9 mouse cellular contexts compared by ENCODE assay signal in genomic region chr3:96051839-96052238, GRCm38 (mm10). TPM values are rescaled to one million over a fixed set of nuclear protein-coding genes. Genes with fewer than 3 reads are reported as not detected.
DNase-seq lines count a peak whose midpoint lies in the region; ATAC-seq and TF ChIP-seq lines count a peak whose summit lies in the region.
"Had no signal": no experiment of that assay in that cellular context is flagged by ENCODE, and none has a peak within 500 bp of the region (broad histone marks: within the 10 kb centered on the region; RNA-seq: fewer than 3 reads in every experiment).

No protein-coding gene starts in this region.

- peak; percentile 75 for ATAC-seq in megakaryocyte, adult 5-6 weeks (ENCODE audit: poor library complexity, severe bottlenecking)

- no peak overlapping the region for H3K27ac ChIP-seq in layer of hippocampus, adult 2 months
- H3K27ac ChIP-seq in ES-E14 (ENCODE audit: insufficient read depth, low read depth, low read length, poor library complexity, severe bottlenecking) = no peak overlapping the region

- no peaks in the 10 kb centered on the region for H3K36me3 ChIP-seq in ES-E14 (ENCODE audit: control insufficient read depth, insufficient read depth, low read length, poor library complexity, severe bottlenecking)

- H3K4me1 ChIP-seq in ES-E14 (ENCODE audit: control insufficient read depth in 2 of 2, insufficient read depth in 2 of 2, low read length in 2 of 2, poor library complexity in 1 of 2) = peaks cover 0 to 2% of the 10 kb centered on the region in 2 experiments; a peak in 1 of 4 replicates

- H3K4me3 ChIP-seq in layer of hippocampus, adult 2 months = no peak overlapping the region
- no peak overlapping the region for H3K4me3 ChIP-seq in ES-E14 (ENCODE audit: insufficient read depth in 1 of 2, low read depth in 1 of 2, low read length in 2 of 2, poor library complexity in 1 of 2, severe bottlenecking in 1 of 2)
- H3K4me3 ChIP-seq: megakaryocyte, embryonic 14.5 days had no signal

- H3K9ac ChIP-seq in ES-E14 (ENCODE audit: insufficient read depth, low read depth, low read length, poor library complexity, severe bottlenecking) = no peak overlapping the region

- DNase-seq in layer of hippocampus, adult 2 months (ENCODE audit: low spot score in 2 of 2) = peak; percentile 20 to 45
- DNase-seq in layer of hippocampus, postnatal 36 days = no peak
- DNase-seq in ES-E14 (ENCODE audit: low read depth, low spot score) = no peak
- peak; percentile 10 for DNase-seq in brain, embryonic 18.5 days (ENCODE audit: low read depth, low spot score)
- peak; percentile 50 for DNase-seq in forelimb bud, embryonic 11.5 days (ENCODE audit: low read depth, low spot score)
- DNase-seq in spleen, postnatal 4 days (ENCODE audit: low spot score in 2 of 2) = no peak
- DNase-seq in right cerebral cortex, postnatal 10 days (ENCODE audit: low spot score in 2 of 2) = no peak

- TF ChIP-seq CTCF in layer of hippocampus, adult 2 months (conservative IDR thresholded peaks at IDR 0.05) = peak; percentile 95

- in situ Hi-C loops in ES-E14 (cut with MboI; ENCODE audit: low sequenced_read_pairs in 2 of 2, unreplicated experiment in 2 of 2) = loop anchor here (5.0 to 10.0 kb wide), 2 partner anchors 80 to 177 kb away; partner anchors contain the start of gene Mrps21 (in 1 of the 2)

- no peaks in the 10 kb centered on the region for H3K9me3 ChIP-seq in ES-E14 (ENCODE audit: control insufficient read depth, insufficient read depth, low read depth, low read length)
- H3K9me3 ChIP-seq: megakaryocyte, embryonic 14.5 days had no signal

TF ChIP-seq in ES-E14, 5 proteins besides CTCF, POLR2A, EP300 and RAD21:
- no peak for TF ChIP-seq ZNF384 (IDR thresholded peaks at IDR 0.05; ENCODE audit: low read depth, low read length)
- TF ChIP-seq HCFC1 (IDR thresholded peaks at IDR 0.05; ENCODE audit: borderline replicate concordance, insufficient read depth, low read length) = 0 out of 2 replicates have a peak, but pooled peaks have one; percentile 22
- peak; percentile 61; the same call in 1 of the 2 replicates for TF ChIP-seq ZC3H11A (IDR thresholded peaks at IDR 0.05; ENCODE audit: borderline replicate concordance, low read depth, low read length)
TF ChIP-seq in ES-E14: peak in this region for 2.

RNA-seq across cellular contexts. Expression of gene Vps45, which starts 6.4 kb away (rescaled TPM):
- total RNA-seq in layer of hippocampus, adult 2 months (2021) = 10 to 100 TPM; 45.5 to 48.3 TPM
- total RNA-seq in layer of hippocampus, postnatal 36 days (2021) = 10 to 100 TPM; 40.8 to 46.3 TPM
- total RNA-seq in ES-E14 (2012; rRNA removed) = 9.9 and 11.9 TPM in 2 replicates
- total RNA-seq in megakaryocyte, adult 5-6 weeks (2015) = 23.8 and 31.2 TPM in 2 replicates
- 9.5 and 11.6 TPM in 2 replicates for total RNA-seq in megakaryocyte, adult 5-6 weeks (2017)

RNA-seq across cellular contexts. Expression of gene Otud7b, which starts 52.5 kb away (rescaled TPM):
- 10 to 100 TPM; 30.1 to 33.4 TPM for total RNA-seq in layer of hippocampus, adult 2 months (2021)
- 10 to 100 TPM; 31.0 to 32.6 TPM for total RNA-seq in layer of hippocampus, postnatal 36 days (2021)
- total RNA-seq in ES-E14 (2012; rRNA removed) = 17.6 and 23.2 TPM in 2 replicates
- 1.2 and 1.3 TPM in 2 replicates for total RNA-seq in megakaryocyte, adult 5-6 weeks (2015)
- total RNA-seq in megakaryocyte, adult 5-6 weeks (2017) = 3.1 and 4.8 TPM in 2 replicates

RNA-seq across cellular contexts. Expression of gene Plekho1, which starts 56.0 kb away (rescaled TPM):
- total RNA-seq in layer of hippocampus, adult 2 months (2021) = 10 to 100 TPM; 39.3 to 44.1 TPM
- 10 to 100 TPM; 37.3 to 41.0 TPM for total RNA-seq in layer of hippocampus, postnatal 36 days (2021)
- total RNA-seq in ES-E14 (2012; rRNA removed) = 12.0 and 19.6 TPM in 2 replicates
- 116 and 124 TPM in 2 replicates for total RNA-seq in megakaryocyte, adult 5-6 weeks (2015)
- 104 and 119 TPM in 2 replicates for total RNA-seq in megakaryocyte, adult 5-6 weeks (2017)

Comparison
In these comparisons a context has a peak if more than half of its experiments do, and no peak if none do; other contexts are left out.
1. DNase-seq: peak in layer of hippocampus, adult 2 months (2 of 2), brain, embryonic 18.5 days (single experiment) and forelimb bud, embryonic 11.5 days (single experiment); none in layer of hippocampus, postnatal 36 days (0 of 2), ES-E14 (single experiment), spleen, postnatal 4 days (0 of 2) and right cerebral cortex, postnatal 10 days (0 of 2).